Mouse (Mus musculus): ENCODE data around the gene Rhoh. TPM values are rescaled to one million over a fixed set of nuclear protein-coding genes. Genes with fewer than 3 reads are reported as not detected.

Rhoh gene
- polyA plus RNA-seq, 1 experiment from 2014 or later: 2.5 TPM

DNA sequence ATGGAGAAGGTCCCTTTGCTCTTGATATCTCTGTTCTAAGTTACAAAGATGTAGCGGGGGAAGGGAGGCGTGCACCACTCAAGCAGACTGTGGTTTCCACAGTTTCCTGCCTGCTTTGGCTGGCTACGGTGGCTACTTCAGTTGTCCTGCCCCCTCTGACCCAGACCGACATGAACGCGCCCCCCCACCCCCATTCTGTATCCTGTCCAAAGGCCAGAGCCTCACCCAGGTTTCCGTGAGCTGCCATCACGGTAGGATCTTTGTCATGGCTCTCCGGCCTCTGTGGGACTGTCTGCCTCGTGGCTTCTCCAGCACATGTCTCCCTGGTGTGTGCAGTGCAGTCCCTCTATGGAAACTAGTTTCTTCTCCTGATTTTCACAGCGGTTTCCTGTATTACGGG, 58.3 kb downstream of the Rhoh start:
- no peaks in the 10 kb centered on the region for H3K9me3 ChIP-seq (replicated peaks)
- H3K27ac ChIP-seq: no peak overlapping the region
- H3K9ac ChIP-seq: no peak overlapping the region
- 29% methylated on average over 12 of the region's 12 CpGs for WGBS (ENCODE audit: insufficient replicate concordance)
- no peak overlapping the region for H3K4me2 ChIP-seq
- H3K36me3 ChIP-seq: no peaks in the 10 kb centered on the region
- no peak for ATAC-seq
- H3K4me3 ChIP-seq: no peak overlapping the region
- H3K27me3 ChIP-seq (replicated peaks): no peaks in the 10 kb centered on the region
- peaks cover 9% of the 10 kb centered on the region; the same call in 1 of the 2 replicates for H3K4me1 ChIP-seq

DNA sequence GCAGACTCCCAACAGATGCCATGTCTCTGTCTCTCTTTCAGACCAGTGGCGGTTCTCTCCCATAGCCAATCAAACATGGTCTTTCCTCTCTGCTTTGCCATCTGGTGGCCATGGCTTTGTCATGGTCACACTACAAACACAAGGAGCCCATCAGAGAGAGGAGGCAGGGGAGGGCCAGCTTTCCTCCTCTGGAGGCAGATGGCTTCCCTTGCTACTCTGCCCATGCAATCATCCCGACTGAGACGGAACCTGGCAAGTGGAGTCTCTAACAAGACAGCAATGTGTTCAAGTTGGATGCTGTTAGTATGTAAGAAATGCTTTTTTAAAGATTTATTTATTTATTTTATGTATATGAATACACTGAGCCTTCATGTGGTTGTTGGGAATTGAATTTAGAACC, 58.9 kb downstream of the Rhoh start:
- no peak for ATAC-seq
- H3K4me2 ChIP-seq: no peak overlapping the region
- H3K27me3 ChIP-seq (replicated peaks): no peaks in the 10 kb centered on the region
- 85% methylated on average over 3 of the region's 3 CpGs for WGBS (ENCODE audit: insufficient replicate concordance)
- H3K9me3 ChIP-seq (replicated peaks): no peaks in the 10 kb centered on the region
- H3K36me3 ChIP-seq: no peaks in the 10 kb centered on the region
- peaks cover 9% of the 10 kb centered on the region; the same call in 1 of the 2 replicates for H3K4me1 ChIP-seq
- no peak overlapping the region for H3K4me3 ChIP-seq
- no peak overlapping the region for H3K27ac ChIP-seq
- no peak overlapping the region for H3K9ac ChIP-seq

DNA sequence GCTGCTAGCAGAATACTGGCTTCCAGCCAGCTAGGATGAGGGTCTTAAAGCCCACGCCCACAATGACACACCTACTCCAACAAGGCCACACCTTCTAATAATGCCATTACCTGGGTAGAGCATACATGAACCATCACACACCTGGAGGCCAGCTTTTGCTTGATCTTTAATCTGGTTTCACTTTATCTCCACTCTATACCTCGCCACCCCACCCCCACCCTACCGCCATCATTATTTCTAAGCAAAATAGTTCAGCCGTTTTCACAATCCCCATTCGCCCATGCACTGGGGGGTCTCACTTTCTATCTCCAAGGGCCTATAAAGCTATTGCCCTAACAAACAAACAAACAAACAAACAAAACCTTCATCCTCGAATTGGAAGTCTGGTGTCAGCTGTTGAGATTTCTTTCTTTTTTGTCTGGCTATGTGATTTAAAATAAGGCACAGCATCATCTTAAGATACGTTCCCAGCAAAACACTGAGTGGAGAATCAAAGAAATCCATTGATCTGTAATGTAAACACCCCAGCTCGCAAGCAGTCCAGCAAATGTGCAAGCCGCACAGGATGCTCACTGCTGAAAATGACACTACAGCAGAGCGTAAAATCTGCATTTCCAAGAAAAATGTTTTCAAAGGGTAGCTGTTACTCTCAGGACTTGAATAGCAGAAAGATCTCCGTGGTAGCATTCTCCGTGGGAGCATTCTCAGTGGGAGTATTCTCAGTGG, 59.9 kb downstream of the Rhoh start:
- Histone ChIP-seq H3K4me1 (peaks cover 9% of the 10 kb centered on the region; the same call in 1 of the 2 replicates), H3K9ac (no peak overlapping the region), H3K36me3 (no peaks in the 10 kb centered on the region), H3K27ac (no peak overlapping the region), H3K4me3 (no peak overlapping the region), H3K27me3 (replicated peaks) (no peaks in the 10 kb centered on the region), H3K4me2 (no peak overlapping the region), H3K9me3 (replicated peaks) (no peaks in the 10 kb centered on the region)
- no peak for ATAC-seq
- WGBS (ENCODE audit: insufficient replicate concordance): 70% methylated on average over 12 of the region's 12 CpGs

DNA sequence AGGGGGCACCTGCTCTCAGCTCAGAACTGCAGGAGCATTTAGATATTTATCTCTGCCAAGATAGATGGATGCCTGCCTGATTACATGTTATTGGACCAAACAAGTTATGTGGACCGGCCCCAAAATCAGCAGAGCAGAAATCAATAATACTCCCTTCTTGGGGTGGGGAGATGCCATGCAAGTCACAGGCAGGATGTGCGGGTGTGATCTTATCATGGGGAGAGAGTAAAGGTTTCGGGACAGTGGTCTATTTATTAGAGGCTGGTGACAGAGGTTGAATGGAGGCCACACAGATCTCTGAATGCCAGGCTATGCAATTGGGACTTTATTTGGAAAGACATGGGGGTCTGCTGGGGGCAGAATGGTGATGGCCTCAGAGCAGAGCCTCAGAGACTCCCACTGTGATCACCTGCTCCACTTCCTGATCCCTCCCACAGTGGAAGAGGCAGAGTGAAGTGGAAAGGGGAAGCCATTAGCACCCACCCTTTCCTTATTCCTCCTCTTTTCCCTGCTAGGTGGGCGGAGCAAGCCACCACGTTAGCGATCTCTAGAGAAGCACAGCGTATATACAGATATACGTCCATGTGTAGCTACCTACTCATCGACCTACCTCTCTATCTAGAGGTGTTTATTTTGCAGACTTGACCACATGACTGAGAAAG, 60.6 kb downstream of the Rhoh start:
- H3K36me3 ChIP-seq: no peaks in the 10 kb centered on the region
- no peak overlapping the region for H3K4me2 ChIP-seq
- no peaks in the 10 kb centered on the region for H3K27me3 ChIP-seq (replicated peaks)
- H3K4me3 ChIP-seq: no peak overlapping the region
- 60% methylated on average over 9 of the region's 9 CpGs for WGBS (ENCODE audit: insufficient replicate concordance)
- H3K27ac ChIP-seq: no peak overlapping the region
- ATAC-seq: no peak
- no peak overlapping the region for H3K9ac ChIP-seq
- no peaks in the 10 kb centered on the region for H3K9me3 ChIP-seq (replicated peaks)
- peaks cover 9% of the 10 kb centered on the region; the same call in 1 of the 2 replicates for H3K4me1 ChIP-seq

DNA sequence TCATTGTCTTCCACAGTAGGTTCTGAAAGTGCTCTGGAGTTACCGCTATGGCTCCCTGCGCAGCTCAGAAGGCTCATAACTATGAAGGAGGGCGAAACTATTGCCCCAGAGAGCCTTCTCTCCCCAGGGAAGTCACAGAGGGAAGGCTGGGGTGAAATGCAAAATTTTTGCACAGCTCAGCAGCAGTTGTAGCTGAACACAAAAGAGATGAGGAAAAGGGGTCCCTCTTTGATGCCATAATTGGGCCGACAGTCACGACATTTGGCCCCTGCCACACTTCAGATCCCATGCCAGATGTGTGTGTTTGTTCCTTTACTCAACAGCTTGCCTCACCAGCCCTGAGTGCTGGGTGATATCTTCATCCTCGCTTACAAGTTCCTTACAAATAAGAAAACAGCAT, 65.7 kb downstream of the Rhoh start:
- no peaks in the 10 kb centered on the region for H3K4me1 ChIP-seq
- no peaks in the 10 kb centered on the region for H3K36me3 ChIP-seq
- ATAC-seq: no peak
- H3K9ac ChIP-seq: no peak overlapping the region
- no peak overlapping the region for H3K4me2 ChIP-seq
- H3K27me3 ChIP-seq (replicated peaks): no peaks in the 10 kb centered on the region
- no peaks in the 10 kb centered on the region for H3K9me3 ChIP-seq (replicated peaks)
- no peak overlapping the region for H3K4me3 ChIP-seq
- no peak overlapping the region for H3K27ac ChIP-seq
- WGBS (ENCODE audit: insufficient replicate concordance): 74% methylated on average over 6 of the region's 6 CpGs

DNA sequence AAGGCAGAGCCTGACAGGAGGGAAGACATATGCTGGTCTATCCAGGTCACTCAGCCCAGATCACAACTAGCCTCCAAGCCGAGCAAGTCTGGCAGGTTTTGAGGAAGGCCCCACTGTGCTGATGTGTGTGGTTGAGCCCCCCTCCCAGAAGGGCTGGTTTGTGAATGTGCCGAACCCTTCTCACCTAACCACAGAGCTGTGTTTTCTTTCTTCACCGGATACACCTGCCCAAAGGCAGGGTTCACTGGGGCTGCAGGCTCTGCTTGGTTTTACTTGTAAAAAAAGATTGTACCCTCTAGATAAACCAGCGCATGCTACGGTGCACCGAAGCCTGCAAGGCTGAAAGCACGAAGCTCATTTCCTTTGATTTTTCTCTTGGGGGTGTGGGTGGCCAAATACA, 68.1 kb downstream of the Rhoh start:
- no peaks in the 10 kb centered on the region for H3K9me3 ChIP-seq (replicated peaks)
- no peak overlapping the region for H3K4me3 ChIP-seq
- ATAC-seq: no peak
- no peak overlapping the region for H3K4me2 ChIP-seq
- H3K9ac ChIP-seq: no peak overlapping the region
- no peaks in the 10 kb centered on the region for H3K4me1 ChIP-seq
- 30% methylated on average over 7 of the region's 7 CpGs for WGBS (ENCODE audit: insufficient replicate concordance)
- no peak overlapping the region for H3K27ac ChIP-seq
- no peaks in the 10 kb centered on the region for H3K36me3 ChIP-seq
- H3K27me3 ChIP-seq (replicated peaks): no peaks in the 10 kb centered on the region

DNA sequence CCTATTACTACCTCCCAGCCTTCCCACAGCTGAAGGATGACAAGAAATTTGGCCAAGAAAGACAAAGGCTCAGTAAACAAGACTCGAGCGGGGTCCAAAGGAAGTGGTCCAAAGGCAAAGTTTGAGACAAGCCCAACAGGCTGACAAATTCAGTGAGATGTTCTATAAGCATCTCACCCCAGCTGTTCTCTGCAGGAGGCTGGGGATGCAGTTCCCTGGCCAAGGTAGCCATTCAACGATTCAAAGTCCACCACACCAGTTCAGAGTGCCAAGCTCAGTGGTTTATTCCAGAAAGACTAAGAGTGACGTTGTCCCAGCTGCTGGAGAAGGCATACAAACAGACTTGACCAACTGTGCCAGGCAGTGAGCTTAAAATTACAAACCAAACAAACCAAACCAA, 69.2 kb downstream of the Rhoh start:
- H3K27ac ChIP-seq: no peak overlapping the region
- no peak for ATAC-seq

DNA sequence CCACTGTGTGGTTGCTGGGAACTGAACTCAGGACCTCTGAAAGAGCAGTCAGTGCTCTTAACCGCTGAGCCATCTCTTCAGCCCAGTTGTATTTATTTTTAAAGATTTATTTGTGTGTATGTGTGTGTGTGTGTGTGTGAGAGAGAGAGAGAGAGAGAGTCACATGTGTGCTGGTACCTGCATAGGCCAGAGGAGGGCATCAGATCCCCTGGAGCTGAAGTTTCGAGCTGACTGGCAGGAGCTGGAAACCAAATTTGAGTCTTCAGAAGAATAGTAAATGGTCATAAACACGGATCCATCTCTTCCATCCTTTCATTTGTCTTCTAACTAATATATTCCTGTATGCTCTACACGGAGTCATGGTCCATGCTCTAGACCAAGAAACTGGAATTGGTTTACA, 72.2 kb downstream of the Rhoh start:
- no peaks in the 10 kb centered on the region for H3K9me3 ChIP-seq (replicated peaks)
- H3K27me3 ChIP-seq (replicated peaks): 0 out of 2 replicates have a peak, but pooled peaks cover 2% of the 10 kb centered on the region
- no peak overlapping the region for H3K4me2 ChIP-seq
- no peaks in the 10 kb centered on the region for H3K36me3 ChIP-seq
- no peak for ATAC-seq
- H3K27ac ChIP-seq: no peak overlapping the region
- no peak overlapping the region for H3K4me3 ChIP-seq
- no peaks in the 10 kb centered on the region for H3K4me1 ChIP-seq
- WGBS (ENCODE audit: insufficient replicate concordance): 68% methylated on average over 4 of the region's 4 CpGs
- H3K9ac ChIP-seq: no peak overlapping the region

More for the DNA sequence above, 69.2 kb downstream of the Rhoh start:
- WGBS (ENCODE audit: insufficient replicate concordance): 65% methylated on average over 4 of the region's 4 CpGs
- no peaks in the 10 kb centered on the region for H3K36me3 ChIP-seq
- H3K4me3 ChIP-seq: no peak overlapping the region
- H3K9me3 ChIP-seq (replicated peaks): no peaks in the 10 kb centered on the region
- H3K4me1 ChIP-seq: no peaks in the 10 kb centered on the region
- no peak overlapping the region for H3K4me2 ChIP-seq
- no peak overlapping the region for H3K9ac ChIP-seq
- H3K27me3 ChIP-seq (replicated peaks): no peaks in the 10 kb centered on the region

DNA sequence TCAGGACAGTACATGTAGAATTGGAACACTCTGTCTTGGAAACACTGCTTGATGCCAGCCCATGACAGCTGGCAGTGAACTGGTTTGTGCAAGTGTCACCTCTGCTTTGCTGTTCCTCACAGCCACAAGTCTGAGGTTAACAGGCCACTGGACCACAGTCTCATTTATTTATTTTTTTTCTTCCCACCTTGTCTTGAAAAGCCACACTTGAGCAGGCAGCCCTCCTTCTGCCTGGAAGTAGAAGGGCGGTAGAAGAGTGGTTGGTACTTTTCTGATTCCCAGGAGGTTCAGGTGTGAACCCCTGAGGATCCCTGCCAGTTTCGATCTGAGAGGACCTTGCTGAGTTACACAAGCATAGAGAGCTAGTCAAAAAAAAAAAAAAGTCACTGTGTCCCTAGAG, 72.8 kb downstream of the Rhoh start:
- H3K9ac ChIP-seq: no peak overlapping the region
- no peak overlapping the region for H3K27ac ChIP-seq
- H3K4me1 ChIP-seq: no peaks in the 10 kb centered on the region
- 74% methylated on average over 2 of the region's 2 CpGs for WGBS (ENCODE audit: insufficient replicate concordance)
- no peak overlapping the region for H3K4me3 ChIP-seq
- no peaks in the 10 kb centered on the region for H3K36me3 ChIP-seq
- H3K9me3 ChIP-seq (replicated peaks): no peaks in the 10 kb centered on the region
- 0 out of 2 replicates have a peak, but pooled peaks cover 2% of the 10 kb centered on the region for H3K27me3 ChIP-seq (replicated peaks)
- H3K4me2 ChIP-seq: no peak overlapping the region
- ATAC-seq: no peak

DNA sequence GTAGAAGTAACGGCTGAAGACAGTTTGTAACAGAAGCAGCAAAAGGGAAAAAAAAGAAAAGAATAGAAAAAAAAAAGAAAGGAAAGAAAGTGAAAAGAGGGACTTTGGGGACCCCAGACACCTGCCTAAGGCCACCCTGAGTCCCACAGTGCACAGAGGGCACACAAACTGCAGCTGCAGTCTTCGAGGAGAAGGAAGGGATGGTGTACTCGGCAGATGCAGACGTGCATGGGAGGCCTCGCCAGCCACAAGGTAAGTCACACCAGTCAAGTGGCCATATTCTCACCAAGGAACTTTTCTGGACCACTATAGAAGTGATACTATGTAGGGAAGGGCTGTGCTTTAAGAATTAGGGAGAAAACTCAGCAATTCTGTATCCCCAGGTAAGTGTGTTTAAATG, 73.8 kb downstream of the Rhoh start, which contains the start of gene Chrna9:
Chrna9 (plus strand) TSS at position 139 of the 400 bp plus-strand sequence.
- no peaks in the 10 kb centered on the region for H3K9me3 ChIP-seq (replicated peaks)
- ATAC-seq: no peak
- H3K9ac ChIP-seq: no peak within 1 kb of the TSS
- WGBS (ENCODE audit: insufficient replicate concordance): 77% methylated on average over 5 of the region's 5 CpGs
- no peak within 1 kb of the TSS for H3K4me2 ChIP-seq
- H3K36me3 ChIP-seq: no peaks in the 10 kb centered on the region
- H3K27ac ChIP-seq: no peak within 1 kb of the TSS
- H3K4me3 ChIP-seq: no peak within 1 kb of the TSS
- H3K27me3 ChIP-seq (replicated peaks): 0 out of 2 replicates have a peak, but pooled peaks cover 2% of the 10 kb centered on the region
- no peaks in the 10 kb centered on the region for H3K4me1 ChIP-seq

DNA sequence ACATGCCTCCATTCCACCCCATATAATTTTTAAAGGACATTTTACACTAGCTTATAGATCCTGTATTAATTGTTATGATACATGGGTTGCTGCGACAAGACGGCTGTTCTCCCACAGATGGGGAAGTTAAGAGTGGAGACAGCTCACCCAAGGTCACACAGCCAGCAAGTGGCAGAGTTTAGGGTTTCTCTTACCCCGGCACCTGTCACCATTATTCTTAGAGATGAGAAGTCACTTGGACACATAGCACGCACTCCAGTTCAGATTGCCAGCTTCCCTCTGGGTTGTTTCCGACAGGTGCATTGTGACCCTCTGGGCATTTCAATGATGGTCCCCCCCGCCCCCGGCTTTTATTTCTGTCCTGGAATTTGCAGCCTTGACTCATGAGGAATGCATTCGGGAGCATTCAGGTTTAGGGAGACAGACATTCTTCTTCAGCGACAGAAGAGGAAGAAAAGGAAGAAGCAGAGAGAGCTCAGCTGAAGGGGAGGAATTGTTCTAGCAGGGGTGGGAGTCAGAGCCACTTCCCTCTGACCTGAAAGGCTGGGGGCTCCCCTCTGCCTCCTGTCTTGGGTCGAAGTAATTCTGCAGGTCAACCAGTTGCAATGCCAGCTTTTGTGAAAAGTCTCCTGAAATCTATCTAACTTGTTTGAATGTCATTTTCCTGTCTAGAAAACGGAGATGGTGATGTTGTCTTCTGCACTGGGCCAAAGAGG, 76.2 kb downstream of the Rhoh start:
- Histone ChIP-seq H3K4me2 (no peak overlapping the region), H3K4me1 (no peaks in the 10 kb centered on the region), H3K27me3 (replicated peaks) (peaks cover 2% of the 10 kb centered on the region; the same call in 1 of the 2 replicates), H3K9me3 (replicated peaks) (no peaks in the 10 kb centered on the region), H3K27ac (no peak overlapping the region), H3K36me3 (no peaks in the 10 kb centered on the region), H3K9ac (no peak overlapping the region), H3K4me3 (no peak overlapping the region)
- 49% methylated on average over 11 of the region's 11 CpGs for WGBS (ENCODE audit: insufficient replicate concordance)
- ATAC-seq: no peak

Measured in liver, embryonic 12.5 days (tissue).